Mouse (Mus musculus) retina, adult 2 months (tissue): ENCODE measurements around the gene Sh3gl2.

Experiments
- DNase-seq: peaks from one replicate; pipeline ENCODE4 v3.0.0-alpha.2; 2012; ENCODE audit warnings: low read depth, low spot score

The Sh3gl2 gene

GRCm38 (mm10) chr4:85205071-85205635 lies at the start of gene Sh3gl2:
Gene Sh3gl2, plus strand, starts transcription at chr4:85205126.
- peak; percentile 65 for DNase-seq

- no peak for DNase-seq
Measured at GRCm38 (mm10) chr4:85161156-85161555, 43.8 kb upstream of the Sh3gl2 start.

GRCm38 (mm10) chr4:85162468-85163312 lies 42.2 kb upstream of the Sh3gl2 start:
- peak; percentile 56 for DNase-seq

GRCm38 (mm10) chr4:85163313-85163615 lies 41.7 kb upstream of the Sh3gl2 start:
- no peak for DNase-seq

GRCm38 (mm10) chr4:85168001-85168400 lies 36.9 kb upstream of the Sh3gl2 start:
- no peak for DNase-seq

- no peak for DNase-seq
Measured at GRCm38 (mm10) chr4:85175466-85175865, 29.5 kb upstream of the Sh3gl2 start.

- DNase-seq = no peak
Measured at GRCm38 (mm10) chr4:85178394-85179051, 26.4 kb upstream of the Sh3gl2 start.

GRCm38 (mm10) chr4:85186011-85186410 lies 18.9 kb upstream of the Sh3gl2 start:
- DNase-seq = no peak

- no peak for DNase-seq
Measured at GRCm38 (mm10) chr4:85196201-85196600, 8.7 kb upstream of the Sh3gl2 start.

- DNase-seq = no peak
Measured at GRCm38 (mm10) chr4:85198431-85198830, 6.5 kb upstream of the Sh3gl2 start.

GRCm38 (mm10) chr4:85202582-85202981 lies 2.3 kb upstream of the Sh3gl2 start:
- no peak for DNase-seq

GRCm38 (mm10) chr4:85205636-85206211 lies 798 bp downstream of the Sh3gl2 start:
- peak; percentile 51 for DNase-seq

GRCm38 (mm10) chr4:85206675-85207400 lies 1.9 kb downstream of the Sh3gl2 start:
- DNase-seq = no peak

- DNase-seq = no peak
Measured at GRCm38 (mm10) chr4:85207515-85207914, 2.6 kb downstream of the Sh3gl2 start.

- DNase-seq = no peak
Measured at GRCm38 (mm10) chr4:85208531-85208930, 3.6 kb downstream of the Sh3gl2 start.

- DNase-seq = no peak
Measured at GRCm38 (mm10) chr4:85210953-85211352, 6.0 kb downstream of the Sh3gl2 start.

GRCm38 (mm10) chr4:85217003-85217402 lies 12.1 kb downstream of the Sh3gl2 start:
- no peak for DNase-seq

GRCm38 (mm10) chr4:85222716-85223115 lies 17.8 kb downstream of the Sh3gl2 start:
- no peak for DNase-seq

GRCm38 (mm10) chr4:85226731-85227130 lies 21.8 kb downstream of the Sh3gl2 start:
- DNase-seq = no peak

- no peak for DNase-seq
Measured at GRCm38 (mm10) chr4:85227664-85228588, 23.0 kb downstream of the Sh3gl2 start.

GRCm38 (mm10) chr4:85228589-85228948 lies 23.6 kb downstream of the Sh3gl2 start:
- no peak for DNase-seq
